Mouse (Mus musculus): ENCODE measurements at regions not wholly inside any gene's neighbourhood (a gene's known extent, or its start where the extent isn't known, plus 50 kb on each side); places are given as distances from the start of the nearest gene placed in this dataset.

DNA sequence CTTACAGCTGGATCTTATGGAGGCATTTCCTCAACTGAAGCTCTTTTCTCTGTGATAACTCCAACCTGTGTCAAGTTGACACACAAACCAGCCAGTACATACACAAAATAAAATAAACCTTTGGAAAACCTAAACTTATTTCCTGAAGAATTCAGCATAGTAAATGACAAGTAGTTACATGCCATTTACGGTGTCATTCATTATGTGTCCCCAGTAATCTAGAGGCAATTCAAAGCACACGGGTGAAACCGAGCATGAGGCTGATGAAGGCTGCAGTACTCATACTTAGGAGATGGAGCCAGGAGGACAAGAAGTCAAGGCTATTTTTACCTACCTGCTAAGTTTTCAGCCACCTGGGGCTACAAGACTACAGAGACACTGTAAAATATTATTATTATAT, 54.4 kb upstream of the Cpm start:
- no peak for TF ChIP-seq POLR2A (IDR thresholded peaks at IDR 0.05; ENCODE audit: extremely low read depth, insufficient read depth, low read length)
- TF ChIP-seq CTCF (IDR thresholded peaks at IDR 0.05; ENCODE audit: extremely low read depth, insufficient read depth, low read length): no peak
